Mouse (Mus musculus) liver (tissue): ENCODE measurements around the gene Klrg1.
A peak's percentile ranks its signal among the peaks of the same experiment; 100 is the strongest.

Experiments used
- DNase-seq: peaks from one replicate; pipeline ENCODE4 v3.0.0-alpha.2; 2020; ENCODE audit warnings: mixed read lengths

Gene Klrg1

GRCm38 (mm10) chr6:122291735-122292134 is 9.1 kb upstream of the Klrg1 start:
- no peak for DNase-seq

GRCm38 (mm10) chr6:122291264-122291663 is 8.6 kb upstream of the Klrg1 start:
- no peak for DNase-seq

- DNase-seq: no peak
These were observed 7.6 kb upstream of the Klrg1 start for GRCm38 (mm10) chr6:122290253-122290652.

- DNase-seq: no peak
These were observed 6.6 kb upstream of the Klrg1 start for GRCm38 (mm10) chr6:122289313-122289712.

GRCm38 (mm10) chr6:122288263-122288662 is 5.6 kb upstream of the Klrg1 start:
- no peak for DNase-seq

- no peak for DNase-seq
These were observed 2.1 kb upstream of the Klrg1 start for GRCm38 (mm10) chr6:122284823-122285222.

- DNase-seq: no peak
These were observed 1.6 kb upstream of the Klrg1 start for GRCm38 (mm10) chr6:122284304-122284703.

GRCm38 (mm10) chr6:122283429-122283828 is 747 bp upstream of the Klrg1 start:
- DNase-seq: no peak

- DNase-seq: no peak
These were observed 6.1 kb downstream of the Klrg1 start for GRCm38 (mm10) chr6:122276565-122276964.

GRCm38 (mm10) chr6:122274546-122274945 is 8.1 kb downstream of the Klrg1 start:
- DNase-seq: peak; percentile 28

- no peak for DNase-seq
These were observed 12.5 kb downstream of the Klrg1 start for GRCm38 (mm10) chr6:122270152-122270551.

- no peak for DNase-seq
These were observed 13.5 kb downstream of the Klrg1 start for GRCm38 (mm10) chr6:122269170-122269569.

- DNase-seq: no peak
These were observed 14.1 kb downstream of the Klrg1 start for GRCm38 (mm10) chr6:122268561-122268960.

GRCm38 (mm10) chr6:122262543-122262942 is 20.1 kb downstream of the Klrg1 start:
- no peak for DNase-seq

GRCm38 (mm10) chr6:122252146-122252545 is 30.5 kb downstream of the Klrg1 start:
- DNase-seq: no peak

GRCm38 (mm10) chr6:122250033-122250432 is 32.6 kb downstream of the Klrg1 start:
- DNase-seq: no peak
